Mouse (Mus musculus) midbrain, postnatal 0 days (tissue): ENCODE measurements around the gene Thra. TPM values are rescaled to one million over a fixed set of nuclear protein-coding genes. Genes with fewer than 3 reads are reported as not detected.

Experiments used
- ATAC-seq: fragments of 200-750 bp; cut with Nextera tagmentation; 2 replicates; pipeline ENCODE4 v1.8.0; 2017; ENCODE audit warnings: moderate number of reproducible peaks, mild to moderate bottlenecking, moderate TSS enrichment, moderate library complexity; ENCODE audit not compliant: low FRiP score
- DNase-seq: peaks from one replicate; pipeline ENCODE4 v3.0.0-alpha.2; 2015; ENCODE audit warnings: low spot score
- H3K27ac ChIP-seq: fragments of 300-500 bp; sonication (generic); 2 replicates; pipeline ENCODE4 v1.5.1; 2014; ENCODE audit warnings: low read depth, mild to moderate bottlenecking, low read length, mixed read lengths
- H3K27me3 ChIP-seq: fragments of 300-500 bp; sonication (generic); 2 replicates; pipeline ENCODE4 v1.6.1; 2014; ENCODE audit warnings: low read length, control low read depth, mixed read lengths; ENCODE audit not compliant: insufficient read depth
- H3K36me3 ChIP-seq: fragments of 300-500 bp; sonication (generic); 2 replicates; pipeline ENCODE4 v1.6.1; 2014; ENCODE audit warnings: low read length, control low read depth, mixed read lengths; ENCODE audit not compliant: insufficient read depth
- H3K4me1 ChIP-seq: fragments of 300-500 bp; sonication (generic); 2 replicates; pipeline ENCODE4 v1.6.1; 2014; ENCODE audit warnings: mild to moderate bottlenecking, control low read depth, antibody characterized with exemption, low read length, mixed read lengths; ENCODE audit not compliant: insufficient read depth
- H3K4me2 ChIP-seq: fragments of 300-500 bp; sonication (generic); 2 replicates; pipeline ENCODE4 v1.6.1; 2014; ENCODE audit warnings: low read depth, mild to moderate bottlenecking, low read length, mixed read lengths; ENCODE audit not compliant: poor library complexity, severe bottlenecking
- H3K4me3 ChIP-seq: fragments of 300-500 bp; sonication (generic); 2 replicates; pipeline ENCODE4 v1.5.1; 2014; ENCODE audit warnings: low read depth, mild to moderate bottlenecking, low read length, moderate library complexity
- H3K9ac ChIP-seq: fragments of 300-500 bp; sonication (generic); replicated peaks from 2 replicates; pipeline ENCODE4 v1.6.1; 2014; ENCODE audit warnings: mild to moderate bottlenecking, low read length, moderate library complexity, mixed read lengths; ENCODE audit not compliant: poor library complexity, severe bottlenecking
- H3K9me3 ChIP-seq: fragments of 300-500 bp; sonication (generic); 2 replicates; pipeline ENCODE4 v1.6.1; 2016; ENCODE audit warnings: low read length, control low read depth
- CTCF ChIP-seq: IDR thresholded peaks from 2 replicates; pipeline ENCODE4 v1.5.1; 2016; ENCODE audit warnings: antibody characterized with exemption, mild to moderate bottlenecking
- WGBS: fragments of 180-500 bp; shearing (Covaris S2); extraction: QIAGEN DNeasy Blood & Tissue Kit; methylation state at CpG from one replicate; pipeline ENCODE4 v1.1.7; 2014; 5-methylcytosine and 5-hydroxymethylcytosine counted together
- polyA plus RNA-seq: library from polyadenylated mRNA; unstranded; fragments of >200 nt; fragmentation: Nextera tagmentation; extraction: Ambion mirVana; gene quantifications from 2 replicates; pipeline ENCODE4 v1.2.1, GENCODE M21; 2015
- total RNA-seq: library from RNA; depleted of rRNA; stranded (reverse); fragments of >200 nt; gene quantifications from 2 replicates; pipeline ENCODE4 v1.2.3, GENCODE M21; 2014

Thra gene
- total and polyA plus RNA-seq, 2 experiments from 2014 or later, result 182 to 843 TPM

DNA sequence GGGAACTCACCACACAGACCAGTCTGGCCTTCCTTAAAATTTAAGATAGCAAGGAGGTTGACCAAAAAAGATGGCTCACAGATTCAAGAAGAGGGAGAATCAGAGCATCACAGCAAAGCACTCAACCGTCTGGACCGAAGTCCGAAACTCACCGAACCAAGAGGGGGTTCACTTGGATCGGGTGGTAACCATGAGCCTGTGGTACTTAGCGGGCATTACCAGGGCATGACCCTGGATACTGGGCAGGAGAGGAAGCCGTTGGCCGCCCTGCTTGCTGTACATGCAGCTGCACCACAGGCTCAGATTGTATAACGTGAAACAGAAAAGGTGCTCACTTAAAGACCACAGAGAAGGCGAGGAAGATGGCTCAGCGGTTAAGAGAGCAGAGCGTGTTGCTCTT is 43.2 kb upstream of the Thra start:
- Histone ChIP-seq H3K27me3 (no peaks in the 10 kb centered on the region), H3K9me3 (no peaks in the 10 kb centered on the region), H3K36me3 (peaks cover 35% of the 10 kb centered on the region), H3K4me3 (no peak overlapping the region), H3K4me1 (no peaks in the 10 kb centered on the region), H3K27ac (no peak overlapping the region), H3K9ac (no peak overlapping the region), H3K4me2 (no peak overlapping the region)
- ATAC-seq (no peak), DNase-seq (no peak)
- TF ChIP-seq CTCF, result no peak
- 89% methylated on average over 12 of the region's 12 CpGs for WGBS

DNA sequence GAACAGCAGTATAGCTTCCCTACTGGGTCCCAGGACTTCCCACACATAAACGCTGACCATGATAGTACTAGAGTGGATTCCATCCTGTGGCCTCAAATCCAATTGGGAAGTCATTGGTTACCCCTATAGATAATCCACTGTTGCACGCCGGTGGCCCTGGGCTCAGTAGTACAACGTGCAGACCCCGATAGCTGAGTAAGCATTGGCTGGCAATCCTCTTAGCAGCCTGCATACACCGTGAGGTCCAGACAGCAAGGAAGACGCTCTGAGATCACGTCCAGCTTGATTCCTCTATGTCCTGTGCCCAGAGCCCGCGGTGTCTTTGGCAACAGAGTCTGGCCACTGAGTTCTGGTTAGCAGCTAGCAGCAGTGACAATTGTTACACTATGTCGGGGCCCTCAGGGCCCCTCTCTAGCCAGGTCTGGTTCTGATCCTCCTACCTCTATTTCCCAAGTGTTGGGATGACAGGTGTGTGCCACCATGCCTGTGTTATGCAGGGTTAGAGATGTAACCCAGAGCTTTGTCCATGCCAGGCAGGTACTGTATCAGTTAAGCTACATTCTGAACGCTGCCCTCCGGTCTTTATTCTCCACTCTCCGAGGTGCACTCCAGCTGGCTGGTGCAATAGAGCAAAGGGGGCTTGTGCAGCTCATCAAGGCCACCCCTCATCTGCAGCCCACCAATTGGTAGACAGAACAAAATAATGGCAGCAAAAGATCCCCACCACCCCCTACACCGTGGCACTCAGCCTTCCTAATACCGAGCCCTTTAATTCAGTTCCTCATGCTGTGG is 41.4 kb upstream of the Thra start:
- no peak overlapping the region for H3K4me3 ChIP-seq
- no peak overlapping the region for H3K4me2 ChIP-seq
- no peaks in the 10 kb centered on the region for H3K4me1 ChIP-seq
- DNase-seq (no peak), ATAC-seq (no peak)
- H3K27me3 ChIP-seq, result no peaks in the 10 kb centered on the region
- TF ChIP-seq CTCF, result no peak
- H3K36me3 ChIP-seq, result peaks cover 23% of the 10 kb centered on the region
- no peak overlapping the region for H3K9ac ChIP-seq
- no peaks in the 10 kb centered on the region for H3K9me3 ChIP-seq
- 88% methylated on average over 16 of the region's 16 CpGs for WGBS
- no peak overlapping the region for H3K27ac ChIP-seq

DNA sequence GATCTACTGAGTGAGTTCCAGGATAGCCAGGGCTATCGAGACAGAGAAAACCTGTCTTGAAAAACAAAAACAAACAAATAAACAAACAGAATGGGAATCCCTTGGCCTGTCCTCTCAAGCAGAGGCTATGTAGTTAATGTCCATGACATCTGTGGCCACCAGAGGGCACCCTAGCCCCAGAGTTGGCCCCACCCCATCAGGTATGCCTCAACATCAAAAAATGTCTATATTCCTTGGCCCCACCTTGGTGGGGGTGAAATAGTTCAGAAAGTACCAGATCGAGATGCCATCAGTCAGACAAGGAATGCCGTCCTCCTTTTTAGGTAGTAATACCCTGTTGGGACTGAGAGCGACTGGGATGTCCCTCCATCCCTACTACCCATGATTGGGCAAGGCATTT is 40.5 kb upstream of the Thra start:
- H3K9me3 ChIP-seq, result no peaks in the 10 kb centered on the region
- H3K4me1 ChIP-seq, result no peaks in the 10 kb centered on the region
- H3K27me3 ChIP-seq, result no peaks in the 10 kb centered on the region
- ATAC-seq (no peak), DNase-seq (peak; percentile 69)
- peak; percentile 88 for TF ChIP-seq CTCF
- WGBS, result 40% methylated on average over 4 of the region's 4 CpGs
- no peak overlapping the region for H3K4me3 ChIP-seq
- H3K27ac ChIP-seq, result no peak overlapping the region
- no peak overlapping the region for H3K9ac ChIP-seq
- H3K4me2 ChIP-seq, result no peak overlapping the region
- H3K36me3 ChIP-seq, result peaks cover 23% of the 10 kb centered on the region

DNA sequence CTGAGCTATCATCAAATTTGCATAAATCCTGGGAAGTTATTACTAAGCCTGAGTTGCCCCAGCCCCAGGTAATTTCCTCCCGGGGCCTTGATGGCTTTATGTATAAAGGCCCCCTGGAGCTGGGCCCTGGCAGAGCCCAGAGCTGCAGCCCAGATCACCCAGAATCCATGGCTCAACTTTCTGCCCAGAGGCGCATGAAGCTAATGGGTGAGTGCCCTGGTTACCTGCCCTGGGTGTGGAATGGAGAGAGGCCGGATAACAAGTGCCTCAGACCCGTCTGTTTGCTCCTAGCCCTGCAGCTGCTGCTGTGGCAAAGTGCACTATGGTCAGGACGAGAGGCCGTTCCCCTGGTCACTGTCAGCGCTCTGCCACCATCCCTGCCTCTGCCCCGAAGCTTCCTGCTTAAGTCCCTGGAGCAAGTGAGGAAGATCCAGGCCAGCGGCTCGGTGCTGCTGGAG is 39.2 kb upstream of the Thra start, which contains the start of gene Csf3:
TSS of gene Csf3 (plus strand) at position 51 of the 458 bp plus-strand sequence.
- H3K4me3 ChIP-seq, result no peak within 1 kb of the TSS
- no peaks in the 10 kb centered on the region for H3K4me1 ChIP-seq
- TF ChIP-seq CTCF, result no peak
- ATAC-seq (no peak), DNase-seq (no peak)
- peak within 1 kb of the TSS; percentile 13; the same call in 1 of the 2 replicates for H3K9ac ChIP-seq
- H3K27ac ChIP-seq, result no peak within 1 kb of the TSS
- 40% methylated on average over 10 of the region's 10 CpGs for WGBS
- no peaks in the 10 kb centered on the region for H3K27me3 ChIP-seq
- no peak within 1 kb of the TSS for H3K4me2 ChIP-seq
- no peaks in the 10 kb centered on the region for H3K9me3 ChIP-seq
- peaks cover 24% of the 10 kb centered on the region for H3K36me3 ChIP-seq

DNA sequence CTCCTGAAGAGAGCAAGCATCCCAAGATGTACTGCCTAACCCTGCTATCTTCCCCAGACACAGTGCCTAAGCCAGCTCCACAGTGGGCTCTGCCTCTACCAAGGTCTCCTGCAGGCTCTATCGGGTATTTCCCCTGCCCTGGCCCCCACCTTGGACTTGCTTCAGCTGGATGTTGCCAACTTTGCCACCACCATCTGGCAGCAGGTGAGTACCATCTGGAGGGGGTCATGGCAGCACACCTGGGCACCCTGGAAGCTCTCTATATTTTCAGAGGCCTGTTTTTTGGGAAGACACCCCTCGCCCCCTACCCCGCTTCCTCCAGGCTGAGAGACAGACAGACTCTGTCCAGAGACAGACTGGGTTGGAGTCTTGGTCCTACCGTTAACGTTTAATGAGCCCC is 38.1 kb upstream of the Thra start:
- no peak for DNase-seq
- 73% methylated on average over 5 of the region's 5 CpGs for WGBS
- H3K36me3 ChIP-seq, result peaks cover 35% of the 10 kb centered on the region
- no peak overlapping the region for H3K4me3 ChIP-seq
- H3K9me3 ChIP-seq, result no peaks in the 10 kb centered on the region
- TF ChIP-seq CTCF, result no peak
- no peak overlapping the region for H3K9ac ChIP-seq
- no peak overlapping the region for H3K27ac ChIP-seq
- no peaks in the 10 kb centered on the region for H3K4me1 ChIP-seq
- ATAC-seq, result no peak
- no peak overlapping the region for H3K4me2 ChIP-seq
- H3K27me3 ChIP-seq, result no peaks in the 10 kb centered on the region

DNA sequence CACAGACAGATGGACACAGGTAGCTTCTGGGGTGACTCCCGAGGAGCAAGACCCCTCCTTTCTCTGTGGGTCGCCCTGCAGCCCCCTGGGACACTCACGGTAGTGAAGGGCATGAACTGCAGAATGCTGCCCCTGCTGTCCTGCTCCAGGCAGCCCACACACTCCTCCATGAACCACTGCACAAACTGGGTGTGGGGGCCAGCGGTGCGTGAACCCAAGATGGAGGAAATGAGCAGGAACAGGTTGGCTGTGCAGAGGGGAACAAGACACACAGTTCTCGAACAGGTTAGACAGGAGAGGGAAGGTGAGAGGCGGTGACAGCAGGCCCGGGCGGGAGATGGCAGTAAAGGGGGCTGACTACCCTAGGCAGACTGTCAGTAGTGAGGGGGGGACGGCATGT is 35.4 kb upstream of the Thra start:
- Histone ChIP-seq H3K27ac (no peak overlapping the region), H3K9me3 (no peaks in the 10 kb centered on the region), H3K36me3 (peaks cover 61% of the 10 kb centered on the region), H3K9ac (no peak overlapping the region), H3K4me3 (no peak overlapping the region), H3K27me3 (no peaks in the 10 kb centered on the region), H3K4me1 (no peaks in the 10 kb centered on the region), H3K4me2 (no peak overlapping the region)
- ATAC-seq (no peak), DNase-seq (no peak)
- no peak for TF ChIP-seq CTCF
- 95% methylated on average over 10 of the region's 10 CpGs for WGBS
